Mouse (Mus musculus): Measurements from ENCODE around the gene Rpl13.

Rpl13 gene

DNA sequence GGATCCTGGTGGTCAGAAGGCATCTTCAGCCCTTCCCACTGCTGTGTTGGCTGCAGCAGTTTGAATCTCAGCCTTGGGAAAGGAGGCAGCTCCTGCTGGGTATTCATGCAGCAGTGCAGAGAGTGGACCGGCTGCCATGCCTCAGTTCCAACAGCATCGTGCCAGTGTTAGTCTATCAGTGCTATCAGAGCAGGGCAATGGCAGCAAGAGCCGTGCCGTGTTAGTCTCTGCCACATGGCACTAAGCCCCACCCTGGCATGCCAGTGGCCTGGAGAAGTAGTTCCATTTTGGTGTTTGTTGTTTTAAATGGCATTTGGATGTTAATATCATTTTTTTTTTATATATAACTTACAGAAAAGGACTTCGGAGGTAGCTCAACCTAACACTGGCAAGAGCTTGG lies 6.8 kb downstream of the Rpl13 start:
- no peak for DNase-seq

DNA sequence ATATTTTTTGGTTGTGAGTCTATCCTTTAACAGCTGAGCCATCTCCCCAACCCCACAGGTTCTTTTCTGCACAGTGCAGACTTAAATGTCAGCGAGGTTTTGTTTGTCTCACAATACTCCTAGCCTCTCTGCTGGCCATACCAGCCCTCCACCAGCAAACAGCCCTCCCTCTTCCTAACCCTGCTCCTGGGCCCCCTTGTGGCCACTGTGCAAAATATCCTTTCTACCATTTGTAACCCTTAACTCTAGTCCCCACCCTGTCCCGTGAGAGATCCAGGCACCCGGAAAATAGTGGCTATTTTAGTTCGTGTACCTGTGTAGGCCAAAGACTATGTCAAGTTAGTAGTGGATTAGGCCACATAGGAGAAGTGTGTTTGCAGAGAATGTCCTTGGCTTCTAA lies 8.5 kb downstream of the Rpl13 start:
- no peak for DNase-seq

DNA sequence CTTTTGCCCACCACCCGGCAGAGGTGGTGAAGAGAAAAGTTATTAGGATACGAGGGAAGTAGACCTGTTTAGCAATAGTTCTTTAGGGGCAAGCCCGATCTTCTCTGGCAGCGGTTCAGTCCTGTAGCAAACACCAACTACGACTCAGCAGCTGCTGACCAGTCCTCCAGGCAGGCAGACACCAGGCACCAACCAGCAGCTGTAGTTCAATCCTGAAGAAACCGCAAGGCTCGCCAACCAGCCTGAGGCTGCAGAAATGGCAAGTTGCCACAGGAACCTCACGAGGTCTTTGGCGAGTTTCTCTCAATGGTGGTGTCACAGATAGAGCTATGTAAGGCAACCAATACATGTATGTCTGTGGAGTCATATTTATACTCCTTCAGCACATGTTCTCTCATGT lies 10.7 kb downstream of the Rpl13 start:
- DNase-seq = no peak

DNA sequence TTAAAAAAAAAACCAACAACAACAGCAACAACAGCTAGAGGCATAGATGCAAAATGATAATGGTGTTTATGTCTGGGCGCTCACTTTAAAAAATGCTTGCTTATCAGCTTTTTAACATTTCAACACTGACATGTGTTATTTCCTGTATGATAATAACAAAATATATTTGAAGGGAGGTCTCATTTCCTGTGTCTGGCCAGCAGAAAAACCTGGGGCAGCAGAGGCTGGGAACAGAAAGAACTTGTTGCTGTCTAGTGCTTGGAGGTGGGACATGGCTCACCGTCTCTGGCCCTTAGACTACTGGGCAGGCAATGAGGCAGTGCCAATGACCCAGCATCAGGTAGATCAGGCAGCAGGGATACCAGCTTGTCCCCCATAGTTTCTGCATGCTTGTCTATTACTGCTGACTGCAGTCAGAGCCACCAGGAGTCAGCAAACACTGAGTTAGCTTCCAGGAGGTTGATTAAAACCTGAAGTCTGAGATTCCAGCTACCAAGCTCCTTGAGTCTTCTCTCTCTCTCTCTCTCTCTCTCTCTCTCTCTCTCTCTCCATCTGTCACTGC lies 11.8 kb downstream of the Rpl13 start:
- DNase-seq = no peak

GRCm38 (mm10) chr8:123114644-123115043 lies 12.5 kb downstream of the Rpl13 start:
- no peak for DNase-seq

- no peak for DNase-seq
Measured at GRCm38 (mm10) chr8:123117127-123117731, 15.1 kb downstream of the Rpl13 start, which contains the start of gene Cpne7. Cpne7 (plus strand) TSS chr8:123117374.

DNA sequence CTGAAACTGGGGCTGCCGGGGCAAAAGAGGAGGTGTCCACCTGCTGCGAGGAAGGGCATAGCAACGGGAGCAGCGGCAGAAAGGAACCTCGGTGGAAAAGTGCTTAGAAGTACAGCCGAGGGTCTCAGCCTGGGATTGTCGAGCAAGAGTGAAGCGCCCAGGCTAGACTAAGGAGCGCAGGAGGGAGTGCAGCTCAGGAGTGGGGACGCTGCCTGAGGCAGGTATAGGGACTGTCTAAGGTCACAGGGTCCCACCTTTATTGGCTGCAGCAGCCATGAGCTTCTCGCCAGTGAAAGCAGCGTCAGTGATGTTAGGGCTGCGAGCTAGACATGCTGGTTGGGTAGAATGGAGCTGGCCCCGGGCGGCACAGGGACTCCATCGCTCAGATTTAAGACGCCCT lies 15.6 kb downstream of the Rpl13 start:
- no peak for DNase-seq

- DNase-seq = no peak
Measured at GRCm38 (mm10) chr8:123122059-123122458, 19.9 kb downstream of the Rpl13 start.

DNA sequence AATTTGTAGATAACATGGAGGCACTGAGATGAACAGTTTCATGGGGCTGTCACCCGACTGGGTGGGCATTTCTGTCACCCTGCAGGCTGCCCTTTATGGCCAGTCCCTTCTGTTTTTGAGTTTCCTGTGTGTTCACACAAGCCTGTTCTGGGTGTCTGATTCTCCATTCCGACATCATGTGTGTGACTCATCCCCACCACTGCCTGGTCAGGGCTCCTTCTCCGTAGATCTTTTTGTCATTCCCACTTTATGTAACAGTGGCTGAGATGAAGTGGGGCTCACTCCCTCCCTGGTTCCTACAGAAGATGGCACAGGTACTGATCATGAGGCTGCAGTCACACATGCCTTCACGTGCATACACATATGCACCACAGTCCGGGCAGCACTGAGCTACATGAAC lies 20.5 kb downstream of the Rpl13 start:
- DNase-seq = no peak

GRCm38 (mm10) chr8:123126193-123126816 lies 24.2 kb downstream of the Rpl13 start:
- no peak for DNase-seq

DNA sequence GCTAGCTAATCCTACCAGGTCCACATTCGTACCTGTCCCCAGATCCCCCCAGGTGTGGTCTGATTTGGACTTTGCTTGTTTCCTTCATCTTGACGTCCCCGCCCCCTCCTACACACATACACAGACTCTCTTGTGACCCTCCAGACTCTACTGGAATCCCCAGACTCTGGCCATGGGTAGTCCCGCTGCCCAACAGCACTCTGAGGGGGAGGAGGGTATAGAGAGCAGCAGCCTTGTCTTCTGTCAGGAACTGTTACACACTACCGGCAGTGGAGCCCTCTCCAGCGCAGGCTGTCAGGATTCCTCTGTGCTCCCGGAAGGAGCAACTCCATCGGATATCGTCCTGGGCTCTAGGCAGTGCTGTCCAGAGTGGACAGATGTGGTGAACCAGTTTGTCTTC lies 28.9 kb downstream of the Rpl13 start:
- DNase-seq = peak; percentile 93

DNA sequence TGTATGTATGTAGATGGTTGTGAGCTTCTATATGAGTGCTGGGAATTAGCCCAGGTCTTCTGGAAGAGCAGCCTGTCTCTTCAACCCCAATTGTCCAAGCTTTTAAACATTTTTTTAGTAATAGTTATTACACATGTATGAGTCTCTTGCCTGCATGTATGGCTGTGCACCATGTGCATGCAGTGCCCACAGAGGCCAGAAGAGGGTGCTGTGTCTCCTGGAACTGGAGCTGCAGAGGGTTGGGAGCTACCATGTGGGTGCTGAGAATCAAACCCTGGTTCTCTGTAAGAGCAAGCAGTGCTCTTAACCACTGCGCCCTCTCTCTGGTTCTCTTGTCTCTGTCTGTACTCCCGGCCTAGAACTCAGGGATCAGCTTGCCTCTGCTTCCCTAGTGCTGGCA lies 30.8 kb downstream of the Rpl13 start:
- no peak for DNase-seq

GRCm38 (mm10) chr8:123134149-123134713 lies 32.1 kb downstream of the Rpl13 start:
- peak; percentile 92 for DNase-seq

DNA sequence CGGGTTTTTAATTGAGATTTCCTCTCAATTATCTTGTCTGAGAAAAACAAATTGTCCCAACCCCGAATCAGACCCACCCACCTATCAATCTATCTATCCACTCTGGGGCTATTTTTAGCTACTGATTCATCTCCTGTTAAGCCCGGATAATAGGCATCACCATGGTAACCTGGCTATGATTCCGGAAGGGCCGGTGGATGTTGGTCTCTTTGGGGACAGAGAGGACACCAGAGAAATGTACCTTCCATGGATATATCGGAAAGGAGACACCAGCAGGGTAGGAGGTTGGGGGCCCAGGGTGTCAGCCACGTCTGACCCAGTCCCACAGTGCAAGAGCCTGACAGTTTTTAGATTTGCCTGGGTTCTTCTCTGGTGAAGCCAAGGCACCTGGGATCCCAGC lies 33.3 kb downstream of the Rpl13 start:
- DNase-seq = peak; percentile 90

DNA sequence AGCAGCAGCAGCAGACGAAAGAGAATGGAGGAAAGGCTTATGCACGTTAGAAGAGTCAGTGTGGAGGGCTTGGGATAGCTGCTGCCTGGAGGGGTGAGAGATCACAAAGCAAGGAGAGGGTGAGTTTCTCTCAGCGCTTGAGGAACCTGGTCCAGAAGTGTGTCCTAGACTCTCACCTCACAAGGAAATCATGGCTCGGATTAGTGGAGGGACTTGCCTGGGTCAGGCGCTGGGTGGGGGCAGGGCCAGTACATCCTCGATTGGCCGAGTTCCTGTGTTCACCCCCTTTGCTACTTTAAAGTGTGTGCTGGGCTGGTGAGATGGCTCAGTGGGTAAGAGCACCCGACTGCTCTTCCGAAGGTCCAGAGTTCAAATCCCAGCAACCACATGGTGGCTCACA lies 33.7 kb downstream of the Rpl13 start:
- DNase-seq = peak; percentile 89

- DNase-seq = peak; percentile 98
Measured at GRCm38 (mm10) chr8:123136287-123136686, 34.1 kb downstream of the Rpl13 start.

- DNase-seq = peak; percentile 96
Measured at GRCm38 (mm10) chr8:123137645-123138077, 35.5 kb downstream of the Rpl13 start.

GRCm38 (mm10) chr8:123138741-123139140 lies 36.6 kb downstream of the Rpl13 start:
- DNase-seq = no peak

DNA sequence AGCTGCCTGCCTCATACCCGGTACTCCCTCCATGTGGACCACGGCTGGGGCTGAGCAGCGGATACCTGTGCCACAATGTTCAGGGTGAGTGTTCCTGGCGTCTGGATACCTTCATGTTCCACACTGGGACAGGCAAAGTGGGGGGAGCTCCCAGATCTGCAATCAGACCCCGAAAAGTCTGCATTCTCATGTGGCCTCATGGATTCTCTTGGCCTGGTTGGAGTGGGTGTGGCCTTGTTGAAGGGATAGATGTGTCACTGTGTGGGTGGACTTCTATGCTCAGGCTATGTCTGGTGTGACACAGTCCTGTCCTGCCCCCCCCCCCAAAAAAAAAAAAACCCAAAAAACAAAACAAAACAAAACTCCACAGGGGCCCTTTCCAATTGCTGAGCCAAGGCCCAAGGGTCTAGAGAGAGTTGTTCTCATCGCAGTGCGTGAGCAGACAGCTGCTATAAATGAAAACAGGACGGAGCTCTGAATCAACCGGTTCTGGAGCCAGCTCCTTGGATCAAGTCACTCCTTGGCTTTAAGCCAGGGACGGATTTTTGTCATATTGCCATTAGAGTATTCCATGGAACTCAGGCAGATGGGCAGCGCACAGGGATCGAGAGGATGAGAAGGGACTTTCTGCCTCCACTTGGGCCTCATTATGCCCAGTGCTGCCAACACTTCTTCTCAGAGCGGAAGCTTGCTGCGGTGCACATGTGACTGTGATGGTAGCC lies 39.8 kb downstream of the Rpl13 start:
- DNase-seq = peak; percentile 99

DNA sequence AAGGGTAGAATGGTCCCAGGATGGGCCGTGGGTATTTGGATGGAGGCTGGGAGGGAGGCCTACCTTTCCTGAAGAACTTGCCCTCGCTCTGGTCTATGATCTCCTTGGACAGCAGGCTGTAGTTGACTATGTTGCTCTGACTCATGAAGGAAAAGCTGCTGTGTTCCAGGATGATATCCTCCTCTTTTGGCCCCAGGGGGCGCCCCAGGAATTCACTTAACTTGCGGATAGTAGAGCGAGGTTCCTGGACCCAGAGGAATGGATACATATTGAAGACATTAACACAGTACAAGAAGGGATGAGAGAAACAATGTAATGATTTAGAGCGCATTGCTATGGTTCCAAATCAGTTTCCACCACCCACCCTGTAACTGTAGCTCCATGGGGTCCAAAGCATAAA lies 43.1 kb downstream of the Rpl13 start:
- peak; percentile 96 for DNase-seq

DNA sequence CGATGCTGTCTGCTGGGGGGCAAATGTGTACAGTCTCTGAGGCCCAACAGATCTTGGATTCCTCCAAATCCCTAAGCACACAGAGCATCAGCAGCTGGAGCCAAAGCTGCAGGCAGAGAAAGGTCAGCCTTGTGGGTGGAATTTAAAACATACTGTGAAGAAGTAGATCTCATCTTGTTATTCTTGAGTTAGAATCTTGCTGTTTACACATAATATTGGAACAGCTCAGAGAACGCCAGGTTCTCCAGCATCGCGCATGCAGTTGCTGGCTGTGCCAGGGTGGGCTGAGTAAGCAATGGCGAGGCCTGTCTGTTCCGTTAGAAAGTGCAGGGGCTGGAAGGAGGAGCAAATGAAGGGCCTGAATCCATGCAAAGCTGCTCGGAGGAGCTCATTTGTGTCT lies 44.2 kb downstream of the Rpl13 start:
- DNase-seq = peak; percentile 98

DNA sequence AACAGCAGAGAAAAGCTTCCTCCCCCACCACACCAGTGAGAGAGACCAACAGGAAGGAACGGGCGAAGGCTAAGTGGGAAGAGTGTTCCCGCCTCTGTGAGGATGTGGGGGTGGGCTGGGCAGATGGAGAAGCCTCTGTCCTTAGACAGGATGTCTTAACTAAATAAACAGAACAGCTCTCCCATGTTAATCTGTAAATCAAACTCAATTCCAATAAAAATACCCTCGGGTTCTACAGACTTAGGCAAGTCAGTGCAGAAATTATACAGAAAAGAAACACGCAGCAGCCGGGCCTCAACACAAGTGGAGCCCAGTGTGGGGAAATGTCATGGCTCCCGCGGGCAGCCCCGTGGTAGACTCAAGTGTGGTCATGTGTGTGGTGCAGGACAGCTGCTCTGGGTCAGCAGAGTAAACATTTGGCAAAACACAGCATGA lies 48.6 kb downstream of the Rpl13 start:
- peak; percentile 96 for DNase-seq

All from heart, adult 11 months (tissue).